In the genomic region with DNA sequence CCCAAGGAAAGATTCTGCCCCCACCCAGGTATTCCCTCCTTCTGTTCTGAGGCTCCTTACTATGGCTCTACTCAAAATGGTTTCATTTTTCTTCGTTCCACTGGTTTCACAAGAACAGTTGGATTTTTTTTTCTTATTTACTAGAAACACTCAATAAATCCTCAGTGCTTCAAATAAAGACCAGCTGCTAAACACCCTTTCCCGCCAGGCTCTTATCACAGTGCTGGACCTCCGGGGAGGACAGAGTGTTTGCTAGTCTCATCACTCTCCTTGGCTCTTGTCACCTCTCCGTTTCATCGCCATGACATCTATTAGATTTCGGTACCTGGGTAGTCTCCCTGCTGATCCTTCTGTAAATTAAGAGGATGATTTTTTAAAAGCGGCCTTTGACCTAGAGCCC, we compare ENCODE assay signal across 23 mouse cellular contexts.
DNase-seq lines count a peak whose midpoint lies in the region; ATAC-seq and TF ChIP-seq lines count a peak whose summit lies in the region.
"Had no signal": no experiment of that assay in that cellular context is flagged by ENCODE, and none has a peak within 500 bp of the region (broad histone marks: within the 10 kb centered on the region; RNA-seq: fewer than 3 reads in every experiment).

No protein-coding gene starts in this region.

- H3K9me3 ChIP-seq in lung, embryonic 15.5 days: no peaks in the 10 kb centered on the region
- H3K9me3 ChIP-seq in CH12.LX (replicated peaks; ENCODE audit: low read length): no peaks in the 10 kb centered on the region
- no peaks in the 10 kb centered on the region for H3K9me3 ChIP-seq in midbrain, embryonic 13.5 days
- H3K9me3 ChIP-seq: embryonic facial prominence, embryonic 13.5 days; forebrain, embryonic 12.5 days; heart, embryonic 15.5 days; hindbrain, embryonic 12.5 days had no signal

- no peak overlapping the region for H3K27ac ChIP-seq in lung, embryonic 15.5 days
- no peak overlapping the region for H3K27ac ChIP-seq in CH12.LX (ENCODE audit: insufficient read depth, low read depth)
- H3K27ac ChIP-seq in midbrain, embryonic 13.5 days: no peak overlapping the region
- H3K27ac ChIP-seq: embryonic facial prominence, embryonic 13.5 days; forebrain, embryonic 12.5 days; heart, adult 2 months; heart, embryonic 15.5 days; hindbrain, embryonic 12.5 days had no signal

- dilution Hi-C loops in CH12.LX (cut with MboI; ENCODE audit: extremely low pct_ligation_motif_present, extremely low pct_unique_long_range_greater_than_20kb, low sequenced_read_pairs): no loop called here

- no peak overlapping the region for H3K9ac ChIP-seq in lung, embryonic 15.5 days
- no peak overlapping the region for H3K9ac ChIP-seq in CH12.LX (ENCODE audit: insufficient read depth, low read depth)
- H3K9ac ChIP-seq in midbrain, embryonic 13.5 days (replicated peaks): no peak overlapping the region
- H3K9ac ChIP-seq: embryonic facial prominence, embryonic 13.5 days; forebrain, embryonic 12.5 days; heart, embryonic 15.5 days; hindbrain, embryonic 12.5 days had no signal

- WGBS in lung, embryonic 15.5 days: 19% methylated on average over 7 of the region's 7 CpGs
- WGBS in midbrain, embryonic 13.5 days: 55% methylated on average over 7 of the region's 7 CpGs

- H3K27me3 ChIP-seq in lung, embryonic 15.5 days: 0 out of 2 replicates have a peak, but pooled peaks cover 5% of the 10 kb centered on the region
- H3K27me3 ChIP-seq in CH12.LX (replicated peaks): peaks cover 65% of the 10 kb centered on the region
- H3K27me3 ChIP-seq in midbrain, embryonic 13.5 days: no peaks in the 10 kb centered on the region
- H3K27me3 ChIP-seq: embryonic facial prominence, embryonic 13.5 days; forebrain, embryonic 12.5 days; heart, embryonic 15.5 days; hindbrain, embryonic 12.5 days had no signal

- no peak overlapping the region for H3K4me3 ChIP-seq in lung, embryonic 15.5 days
- H3K4me3 ChIP-seq in CH12.LX (replicated peaks in 1 of 3; ENCODE audit: low read depth in 2 of 3, low read length in 2 of 3, poor library complexity in 1 of 3): no peak overlapping the region
- no peak overlapping the region for H3K4me3 ChIP-seq in midbrain, embryonic 13.5 days (replicated peaks)
- H3K4me3 ChIP-seq: embryonic facial prominence, embryonic 13.5 days; forebrain, embryonic 12.5 days; heart, adult 2 months; heart, embryonic 15.5 days; hindbrain, embryonic 12.5 days had no signal

- ATAC-seq in lung, embryonic 15.5 days (ENCODE audit: borderline replicate concordance, extremely low read depth, low FRiP score, low TSS enrichment): peak; percentile 74; the same call in 1 of the 2 replicates
- no peak for ATAC-seq in midbrain, embryonic 13.5 days
- ATAC-seq: CD4-positive, CD25-positive, alpha-beta regulatory T cell, adult 4 months; forebrain, embryonic 16.5 days had no signal

- no peak for TF ChIP-seq CTCF in CH12.LX (conservative IDR thresholded peaks at IDR 0.05 in 1 of 2, IDR thresholded peaks at IDR 0.05 in 1 of 2; ENCODE audit: low read depth in 2 of 2, low read length in 2 of 2)

- peak; percentile 84 for DNase-seq in heart, adult 11 months
- DNase-seq in heart, postnatal 4 days: no peak
- peak; percentile 18 for DNase-seq in kidney, postnatal 10 days
- DNase-seq in kidney, adult 9 months: no peak
- DNase-seq in lung, adult 18-20 months: no peak
- DNase-seq in CH12.LX (ENCODE audit: extremely low read depth): no peak
- DNase-seq: adrenal gland, postnatal 10 days; B cell, adult 2 months; cerebellum, adult 11-12 months; cerebellum, adult 9-11 months; cerebellum, postnatal 36 days; gastrocnemius, postnatal 10 days; heart, adult 2 months; heart, postnatal 36 days had no signal

- TF ChIP-seq EP300 in CH12.LX (IDR thresholded peaks at IDR 0.05; ENCODE audit: low read length): no peak

- peak overlapping the region; percentile 22; the same call in 1 of the 2 replicates for H3K4me2 ChIP-seq in lung, embryonic 15.5 days
- peak overlapping the region; percentile 21 for H3K4me2 ChIP-seq in CH12.LX (ENCODE audit: insufficient read depth, low read depth, poor library complexity, severe bottlenecking)
- no peak overlapping the region for H3K4me2 ChIP-seq in midbrain, embryonic 13.5 days (replicated peaks)
- H3K4me2 ChIP-seq: embryonic facial prominence, embryonic 13.5 days; forebrain, embryonic 12.5 days; heart, embryonic 11.5 days; heart, embryonic 15.5 days; hindbrain, embryonic 12.5 days had no signal

- H3K36me3 ChIP-seq in lung, embryonic 15.5 days: no peaks in the 10 kb centered on the region
- no peaks in the 10 kb centered on the region for H3K36me3 ChIP-seq in CH12.LX (replicated peaks in 1 of 2; ENCODE audit: control insufficient read depth in 1 of 2, insufficient read depth in 1 of 2, low read length in 1 of 2)
- no peaks in the 10 kb centered on the region for H3K36me3 ChIP-seq in midbrain, embryonic 13.5 days
- H3K36me3 ChIP-seq: embryonic facial prominence, embryonic 13.5 days; forebrain, embryonic 12.5 days; heart, embryonic 15.5 days; hindbrain, embryonic 12.5 days had no signal

- in situ Hi-C loops in CH12.LX (cut with MboI; ENCODE audit: low pct_ligation_motif_present, low pct_unique_long_range_greater_than_20kb, low sequenced_read_pairs): no loop called here

- no peak for TF ChIP-seq RAD21 in CH12.LX (IDR thresholded peaks at IDR 0.05; ENCODE audit: low read depth, low read length)

- peaks cover 6% of the 10 kb centered on the region; the same call in 1 of the 2 replicates for H3K4me1 ChIP-seq in lung, embryonic 15.5 days
- no peaks in the 10 kb centered on the region for H3K4me1 ChIP-seq in CH12.LX (ENCODE audit: control insufficient read depth in 1 of 2, insufficient read depth in 2 of 2)
- H3K4me1 ChIP-seq in midbrain, embryonic 13.5 days (replicated peaks): no peaks in the 10 kb centered on the region
- H3K4me1 ChIP-seq: embryonic facial prominence, embryonic 13.5 days; forebrain, embryonic 12.5 days; heart, embryonic 15.5 days; hindbrain, embryonic 12.5 days had no signal

- no peaks in the 10 kb centered on the region for H3K79me2 ChIP-seq in CH12.LX (replicated peaks; ENCODE audit: control insufficient read depth, extremely low read depth, insufficient read depth, poor library complexity, severe bottlenecking)

- TF ChIP-seq POLR2A in CH12.LX (IDR thresholded peaks at IDR 0.05; ENCODE audit: low read depth, low read length): no peak

TF ChIP-seq in CH12.LX, 34 proteins besides CTCF, POLR2A, EP300 and RAD21:
- TF ChIP-seq CHD2 (IDR thresholded peaks at IDR 0.05; ENCODE audit: low read length) (no peak), TBP (conservative IDR thresholded peaks at IDR 0.05; ENCODE audit: low read depth, low read length) (no peak), CHD1 (IDR thresholded peaks at IDR 0.05; ENCODE audit: low read depth, low read length) (no peak), SIN3A (IDR thresholded peaks at IDR 0.05; ENCODE audit: low read length) (no peak), TCF12 (IDR thresholded peaks at IDR 0.05; ENCODE audit: low read depth, low read length) (no peak), KAT2A (IDR thresholded peaks at IDR 0.05; ENCODE audit: insufficient replicate concordance, low read length) (no peak), ETS1 (conservative IDR thresholded peaks at IDR 0.05; ENCODE audit: low read depth, low read length) (no peak), IRF4 (IDR thresholded peaks at IDR 0.05; ENCODE audit: low read depth, low read length) (no peak), MXI1 (IDR thresholded peaks at IDR 0.05; ENCODE audit: low read depth, low read length) (no peak), BHLHE40 (IDR thresholded peaks at IDR 0.05; ENCODE audit: low read depth, low read length) (no peak), HCFC1 (IDR thresholded peaks at IDR 0.05; ENCODE audit: low read depth, low read length) (no peak), JUN (IDR thresholded peaks at IDR 0.05; ENCODE audit: insufficient read depth, low read depth, low read length) (no peak), USF2 (conservative IDR thresholded peaks at IDR 0.05; ENCODE audit: low read depth, low read length) (no peak), MAFK (IDR thresholded peaks at IDR 0.05; ENCODE audit: insufficient replicate concordance, low read length) (no peak), MAZ (IDR thresholded peaks at IDR 0.05; ENCODE audit: low read depth, low read length) (no peak), PAX5 (IDR thresholded peaks at IDR 0.05; ENCODE audit: low read length) (no peak), UBTF (IDR thresholded peaks at IDR 0.05; ENCODE audit: low read depth, low read length) (no peak), ELF1 (IDR thresholded peaks at IDR 0.05; ENCODE audit: low read depth, low read length) (no peak), ZC3H11A (IDR thresholded peaks at IDR 0.05; ENCODE audit: low read depth, low read length) (no peak), NELFE (IDR thresholded peaks at IDR 0.05; ENCODE audit: low read depth, low read length) (no peak)

Comparison
In these comparisons a context has a peak if more than half of its experiments do, and no peak if none do; other contexts are left out.
1. DNase-seq: peak in heart, adult 11 months (single experiment) and kidney, postnatal 10 days (single experiment); none in heart, postnatal 4 days (single experiment), kidney, adult 9 months (single experiment), lung, adult 18-20 months (0 of 2) and CH12.LX (single experiment).